Mouse (Mus musculus) forebrain, embryonic 16.5 days (tissue): ENCODE measurements around the gene Ppp1r15a. TPM values are rescaled to one million over a fixed set of nuclear protein-coding genes. Genes with fewer than 3 reads are reported as not detected.
A peak's percentile ranks its signal among the peaks of the same experiment; 100 is the strongest.

Experiments used
- ATAC-seq: fragments of 200-750 bp; cut with Nextera tagmentation; 2 replicates; pipeline ENCODE4 v1.8.0; 2017; ENCODE audit warnings: mild to moderate bottlenecking, moderate library complexity
- H3K27ac ChIP-seq: fragments of 300-500 bp; sonication (generic); 2 replicates; pipeline ENCODE4 v1.5.1; 2014; ENCODE audit warnings: low read length, control low read depth
- H3K27me3 ChIP-seq: fragments of 300-500 bp; sonication (generic); replicated peaks from 2 replicates; pipeline ENCODE4 v1.6.1; 2014; ENCODE audit warnings: low read length; ENCODE audit not compliant: control insufficient read depth, insufficient read depth
- H3K36me3 ChIP-seq: fragments of 300-500 bp; sonication (generic); 2 replicates; pipeline ENCODE4 v1.6.1; 2014; ENCODE audit not compliant: control insufficient read depth, insufficient read depth
- H3K4me1 ChIP-seq: fragments of 300-500 bp; sonication (generic); replicated peaks from 2 replicates; pipeline ENCODE4 v1.6.1; 2014; ENCODE audit warnings: low read length; ENCODE audit not compliant: control insufficient read depth, insufficient read depth
- H3K4me2 ChIP-seq: fragments of 300-500 bp; sonication (generic); 2 replicates; pipeline ENCODE4 v1.6.1; 2014; ENCODE audit warnings: mild to moderate bottlenecking, low read length, control low read depth
- H3K4me3 ChIP-seq: fragments of 300-500 bp; sonication (generic); replicated peaks from 2 replicates; pipeline ENCODE4 v1.5.1; 2014; ENCODE audit warnings: mild to moderate bottlenecking, low read length, control low read depth
- H3K9ac ChIP-seq: fragments of 300-500 bp; sonication (generic); replicated peaks from 2 replicates; pipeline ENCODE4 v1.6.1; 2014; ENCODE audit warnings: low read depth, low read length, control low read depth
- H3K9me3 ChIP-seq: fragments of 300-500 bp; sonication (generic); 2 replicates; pipeline ENCODE4 v1.6.1; 2016; ENCODE audit warnings: low read length; ENCODE audit not compliant: control insufficient read depth
- whole genome bisulfite sequencing: fragments of 180-500 bp; shearing (Covaris S2); extraction: QIAGEN DNeasy Blood & Tissue Kit; methylation state at CpG from one replicate; pipeline ENCODE4 v1.1.7; 2014; 5-methylcytosine and 5-hydroxymethylcytosine counted together
- polyA plus RNA-seq: library from polyadenylated mRNA; unstranded; fragments of >200 nt; fragmentation: Nextera tagmentation; extraction: Ambion mirVana; gene quantifications from 2 replicates; pipeline ENCODE4 v1.2.1, GENCODE M21; 2015

The Ppp1r15a gene
- polyA plus RNA-seq, 1 experiment from 2014 or later: 14.4 TPM

- WGBS: 68% methylated on average over 8 of the region's 8 CpGs
- no peaks in the 10 kb centered on the region for H3K36me3 ChIP-seq
- H3K4me1 ChIP-seq: peaks cover 25% of the 10 kb centered on the region
- H3K9me3 ChIP-seq: no peaks in the 10 kb centered on the region
- no peaks in the 10 kb centered on the region for H3K27me3 ChIP-seq
- no peak overlapping the region for H3K27ac ChIP-seq
- H3K4me3 ChIP-seq: no peak overlapping the region
- no peak overlapping the region for H3K9ac ChIP-seq
- no peak overlapping the region; the same call in 1 of the 2 replicates for H3K4me2 ChIP-seq
- ATAC-seq: no peak
These were observed 41.2 kb upstream of the Ppp1r15a start for GRCm38 (mm10) chr7:45567112-45567779.

DNA sequence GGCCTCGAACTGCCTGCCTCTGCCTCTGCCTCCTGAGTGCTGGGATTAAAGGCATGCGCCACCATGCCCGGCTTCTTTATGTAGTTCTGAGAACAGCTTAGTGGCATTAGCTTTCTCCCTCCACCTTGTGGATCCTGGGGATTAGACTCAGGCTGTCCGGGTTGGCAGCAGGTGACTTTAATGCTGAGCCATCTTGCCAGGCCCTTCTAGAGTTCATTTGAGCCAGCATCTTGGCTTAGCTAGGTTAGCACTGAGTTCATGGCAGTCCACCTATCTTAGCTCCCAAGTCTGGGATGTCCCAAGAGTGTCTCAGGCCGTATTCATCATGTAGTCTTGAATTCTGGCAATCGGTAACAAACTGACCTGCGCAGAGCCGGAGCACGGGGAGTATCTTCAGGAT is 39.4 kb upstream of the Ppp1r15a start:
- Histone ChIP-seq H3K4me1 (peaks cover 13% of the 10 kb centered on the region), H3K4me2 (no peak overlapping the region), H3K36me3 (no peaks in the 10 kb centered on the region), H3K9ac (no peak overlapping the region), H3K27me3 (no peaks in the 10 kb centered on the region), H3K9me3 (no peaks in the 10 kb centered on the region), H3K27ac (no peak overlapping the region), H3K4me3 (no peak overlapping the region)
- WGBS: 86% methylated on average over 9 of the region's 9 CpGs
- no peak for ATAC-seq

DNA sequence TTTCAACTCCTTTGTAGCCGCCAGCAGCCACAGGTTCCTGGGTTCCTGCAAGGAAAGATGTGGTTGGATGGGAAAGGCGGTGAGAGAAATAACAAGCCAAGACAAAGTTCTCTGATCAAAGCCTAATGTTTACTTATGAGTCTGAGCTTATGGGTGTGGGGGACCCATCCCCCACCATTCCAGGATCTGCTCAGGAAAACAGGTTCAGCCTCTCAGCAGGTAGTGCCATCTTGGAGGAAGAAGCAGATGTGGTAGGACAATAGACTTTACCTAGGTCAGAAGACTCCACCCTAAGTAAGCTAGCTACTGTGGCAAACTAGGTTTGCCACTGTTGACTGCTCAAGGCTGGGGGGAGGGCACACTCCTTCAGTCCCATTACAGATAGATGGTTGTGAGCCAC is 38.7 kb upstream of the Ppp1r15a start:
- no peaks in the 10 kb centered on the region for H3K9me3 ChIP-seq
- H3K27ac ChIP-seq: no peak overlapping the region
- H3K36me3 ChIP-seq: no peaks in the 10 kb centered on the region
- 80% methylated on average over 2 of the region's 2 CpGs for WGBS
- no peak overlapping the region for H3K4me3 ChIP-seq
- H3K4me2 ChIP-seq: no peak overlapping the region
- peaks cover 10% of the 10 kb centered on the region for H3K4me1 ChIP-seq
- no peaks in the 10 kb centered on the region for H3K27me3 ChIP-seq
- no peak overlapping the region for H3K9ac ChIP-seq
- ATAC-seq: no peak

- H3K9me3 ChIP-seq: no peaks in the 10 kb centered on the region
- H3K27me3 ChIP-seq: no peaks in the 10 kb centered on the region
- H3K4me1 ChIP-seq: no peaks in the 10 kb centered on the region
- H3K36me3 ChIP-seq: no peaks in the 10 kb centered on the region
- no peak overlapping the region for H3K4me2 ChIP-seq
- H3K27ac ChIP-seq: no peak overlapping the region
- H3K4me3 ChIP-seq: no peak overlapping the region
- 0 out of 2 replicates have a peak, but pooled peaks have one; percentile 6 for ATAC-seq
- 59% methylated on average over 11 of the region's 12 CpGs for WGBS
- H3K9ac ChIP-seq: no peak overlapping the region
These were observed 35.8 kb upstream of the Ppp1r15a start for GRCm38 (mm10) chr7:45561624-45562520.

DNA sequence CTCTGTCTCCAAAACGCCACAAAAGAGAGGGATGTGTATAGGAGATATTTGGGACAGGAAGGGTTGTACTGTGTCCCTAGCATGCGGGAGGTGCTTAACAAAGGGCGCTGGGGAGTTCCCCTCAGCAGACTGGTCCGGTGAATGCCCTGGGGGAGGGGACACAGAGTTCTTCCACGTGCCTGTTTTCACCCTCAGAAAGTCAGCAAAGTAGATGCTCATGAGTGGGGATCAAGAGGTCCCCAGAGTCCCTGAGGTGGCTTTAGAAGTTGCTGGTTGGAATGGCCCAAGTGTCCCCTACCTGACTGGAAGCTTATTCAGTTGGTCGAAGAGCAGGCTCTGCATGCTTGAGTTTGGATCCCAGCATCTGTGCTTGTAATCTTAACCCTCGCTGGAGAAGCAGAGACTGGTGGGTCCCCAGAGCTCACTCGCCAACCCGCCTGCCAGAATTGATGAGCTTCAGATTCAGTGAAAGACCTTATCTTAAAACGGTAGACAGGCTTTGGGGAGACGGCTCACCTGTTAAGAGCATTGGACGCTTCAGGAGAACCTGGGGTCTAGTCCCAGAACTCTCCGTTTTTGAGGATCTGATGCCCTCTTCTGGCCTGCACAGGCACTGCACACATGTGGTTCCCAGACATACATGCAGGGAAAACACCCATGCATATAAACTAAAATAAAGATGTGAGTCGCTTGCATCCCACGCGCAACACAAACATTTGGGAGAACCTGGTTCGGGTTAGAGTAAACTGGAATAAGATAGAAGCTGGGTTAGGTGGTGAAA is 35.0 kb upstream of the Ppp1r15a start:
- no peaks in the 10 kb centered on the region for H3K9me3 ChIP-seq
- H3K27me3 ChIP-seq: no peaks in the 10 kb centered on the region
- no peaks in the 10 kb centered on the region for H3K4me1 ChIP-seq
- ATAC-seq: peak; percentile 72; the same call in 1 of the 2 replicates
- 21% methylated on average over 17 of the region's 17 CpGs for WGBS
- no peak overlapping the region for H3K27ac ChIP-seq
- H3K4me3 ChIP-seq: no peak overlapping the region
- no peaks in the 10 kb centered on the region for H3K36me3 ChIP-seq
- H3K9ac ChIP-seq: no peak overlapping the region
- H3K4me2 ChIP-seq: no peak overlapping the region

- H3K4me3 ChIP-seq: no peak overlapping the region
- ATAC-seq: no peak
- H3K4me2 ChIP-seq: no peak overlapping the region
- WGBS: 77% methylated on average over 7 of the region's 7 CpGs
- no peaks in the 10 kb centered on the region for H3K27me3 ChIP-seq
- no peaks in the 10 kb centered on the region for H3K4me1 ChIP-seq
- no peaks in the 10 kb centered on the region for H3K9me3 ChIP-seq
- H3K27ac ChIP-seq: no peak overlapping the region
- no peaks in the 10 kb centered on the region for H3K36me3 ChIP-seq
- no peak overlapping the region for H3K9ac ChIP-seq
These were observed 34.2 kb upstream of the Ppp1r15a start for GRCm38 (mm10) chr7:45560241-45560640.

DNA sequence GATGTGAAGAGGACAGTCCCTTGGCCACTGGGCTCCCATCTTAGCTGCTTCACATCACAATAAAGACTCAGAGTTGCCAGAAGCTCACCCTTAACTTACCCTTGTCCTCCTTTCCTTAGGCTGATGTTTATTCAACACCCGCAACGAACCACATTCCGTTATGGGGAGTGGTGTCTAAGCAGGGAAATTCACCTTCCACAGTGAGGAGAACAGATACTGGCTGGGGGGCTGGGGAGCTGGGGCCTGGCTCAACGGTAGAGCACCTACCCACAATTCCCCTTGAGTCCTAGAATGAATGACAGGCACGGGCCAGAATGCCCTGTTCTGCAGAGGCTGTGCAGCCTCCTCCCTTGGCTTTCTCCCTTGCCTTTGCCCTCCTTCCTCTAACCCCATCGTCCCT is 32.8 kb upstream of the Ppp1r15a start:
- no peak for ATAC-seq
- 57% methylated on average over 6 of the region's 6 CpGs for WGBS
- H3K27me3 ChIP-seq: no peaks in the 10 kb centered on the region

GRCm38 (mm10) chr7:45555787-45556186 is 29.7 kb upstream of the Ppp1r15a start:
- H3K4me1 ChIP-seq: no peaks in the 10 kb centered on the region
- H3K4me2 ChIP-seq: no peak overlapping the region
- H3K27ac ChIP-seq: no peak overlapping the region
- H3K4me3 ChIP-seq: no peak overlapping the region
- no peak overlapping the region for H3K9ac ChIP-seq
- H3K27me3 ChIP-seq: no peaks in the 10 kb centered on the region
- H3K36me3 ChIP-seq: no peaks in the 10 kb centered on the region
- 29% methylated on average over 8 of the region's 8 CpGs for WGBS
- no peak for ATAC-seq
- no peaks in the 10 kb centered on the region for H3K9me3 ChIP-seq

More for the DNA sequence above, 32.8 kb upstream of the Ppp1r15a start:
- no peaks in the 10 kb centered on the region for H3K9me3 ChIP-seq
- H3K36me3 ChIP-seq: no peaks in the 10 kb centered on the region
- H3K4me2 ChIP-seq: no peak overlapping the region
- no peak overlapping the region for H3K9ac ChIP-seq
- H3K4me3 ChIP-seq: no peak overlapping the region
- no peak overlapping the region for H3K27ac ChIP-seq
- no peaks in the 10 kb centered on the region for H3K4me1 ChIP-seq

DNA sequence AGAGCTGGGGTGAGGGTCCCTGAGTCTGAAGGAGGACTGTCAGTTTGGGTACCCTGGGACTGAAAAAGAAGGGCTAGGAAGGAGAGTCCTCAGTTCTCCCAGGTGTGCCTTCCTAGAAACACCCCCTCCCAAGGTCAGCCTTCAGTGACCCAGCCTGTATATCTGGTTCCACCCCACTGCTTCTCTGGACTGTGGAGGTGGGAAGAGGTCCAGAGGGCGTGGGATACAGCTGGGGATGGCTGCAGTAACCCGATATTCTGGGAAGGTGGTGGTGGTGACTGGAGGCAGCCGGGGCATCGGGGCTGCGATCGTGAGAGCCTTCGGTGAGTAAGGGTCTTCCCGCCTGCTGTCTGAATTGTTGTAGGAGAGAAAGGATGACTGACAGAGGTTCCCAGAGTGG is 28.7 kb upstream of the Ppp1r15a start, which contains the start of gene Hsd17b14:
Hsd17b14 (plus strand) TSS at position 150 of the 400 bp plus-strand sequence.
- no peak within 1 kb of the TSS for H3K27ac ChIP-seq
- no peaks in the 10 kb centered on the region for H3K27me3 ChIP-seq
- H3K36me3 ChIP-seq: no peaks in the 10 kb centered on the region
- H3K4me2 ChIP-seq: no peak within 1 kb of the TSS
- no peak within 1 kb of the TSS for H3K9ac ChIP-seq
- no peak within 1 kb of the TSS for H3K4me3 ChIP-seq
- no peaks in the 10 kb centered on the region for H3K4me1 ChIP-seq
- WGBS: 43% methylated on average over 8 of the region's 8 CpGs
- no peaks in the 10 kb centered on the region for H3K9me3 ChIP-seq
- no peak for ATAC-seq
